Mouse (Mus musculus) forebrain, embryonic 11.5 days (tissue): ENCODE results near the gene Capzb. TPM values are rescaled to one million over a fixed set of nuclear protein-coding genes. Genes with fewer than 3 reads are reported as not detected.

ENCODE experiments used
- ATAC-seq: fragments of 200-750 bp; cut with Nextera tagmentation; replicated peaks from 2 replicates; pipeline ENCODE4 v1.8.0; 2017; ENCODE audit warnings: moderate TSS enrichment; ENCODE audit not compliant: low FRiP score
- DNase-seq: peaks from one replicate; pipeline ENCODE4 v3.0.0-alpha.2; 2017; ENCODE audit warnings: low spot score
- H3K27ac ChIP-seq: fragments of 300-500 bp; sonication (generic); 2 replicates; pipeline ENCODE4 v1.5.1; 2014; ENCODE audit warnings: low read depth, low read length
- H3K27me3 ChIP-seq: fragments of 300-500 bp; sonication (generic); 2 replicates; pipeline ENCODE4 v1.6.1; 2014; ENCODE audit warnings: mild to moderate bottlenecking, low read length, mixed read lengths; ENCODE audit not compliant: control insufficient read depth, insufficient read depth
- H3K36me3 ChIP-seq: fragments of 300-500 bp; sonication (generic); 2 replicates; pipeline ENCODE4 v1.6.1; 2014; ENCODE audit warnings: mild to moderate bottlenecking, low read length, moderate library complexity, mixed read lengths; ENCODE audit not compliant: control insufficient read depth, insufficient read depth
- H3K4me1 ChIP-seq: fragments of 300-500 bp; sonication (generic); replicated peaks from 2 replicates; pipeline ENCODE4 v1.6.1; 2014; ENCODE audit warnings: low read length, mixed read lengths; ENCODE audit not compliant: control insufficient read depth, insufficient read depth
- H3K4me2 ChIP-seq: fragments of 300-500 bp; sonication (generic); 2 replicates; pipeline ENCODE4 v1.6.1; 2014; ENCODE audit warnings: low read depth, mild to moderate bottlenecking, low read length, moderate library complexity, mixed read lengths; ENCODE audit not compliant: severe bottlenecking
- H3K4me3 ChIP-seq: fragments of 300-500 bp; sonication (generic); 2 replicates; pipeline ENCODE4 v1.5.1; 2014; ENCODE audit warnings: low read depth, low read length
- H3K9ac ChIP-seq: fragments of 300-500 bp; sonication (generic); 2 replicates; pipeline ENCODE4 v1.6.1; 2014; ENCODE audit warnings: low read length
- H3K9me3 ChIP-seq: fragments of 300-500 bp; sonication (generic); 2 replicates; pipeline ENCODE4 v1.6.1; 2016; ENCODE audit warnings: low read length, mixed read lengths; ENCODE audit not compliant: control insufficient read depth
- whole genome bisulfite sequencing: fragments of 180-500 bp; shearing (Covaris S2); extraction: QIAGEN DNeasy Blood & Tissue Kit; methylation state at CpG from one replicate; pipeline ENCODE4 v1.1.7; 2014; 5-methylcytosine and 5-hydroxymethylcytosine counted together
- polyA plus RNA-seq: library from polyadenylated mRNA; unstranded; fragments of >200 nt; fragmentation: Nextera tagmentation; extraction: Ambion mirVana; gene quantifications from 2 replicates; pipeline ENCODE4 v1.2.1, GENCODE M21; 2014

The Capzb gene
- polyA plus RNA-seq, 1 experiment from 2014 or later = 238 TPM

DNA sequence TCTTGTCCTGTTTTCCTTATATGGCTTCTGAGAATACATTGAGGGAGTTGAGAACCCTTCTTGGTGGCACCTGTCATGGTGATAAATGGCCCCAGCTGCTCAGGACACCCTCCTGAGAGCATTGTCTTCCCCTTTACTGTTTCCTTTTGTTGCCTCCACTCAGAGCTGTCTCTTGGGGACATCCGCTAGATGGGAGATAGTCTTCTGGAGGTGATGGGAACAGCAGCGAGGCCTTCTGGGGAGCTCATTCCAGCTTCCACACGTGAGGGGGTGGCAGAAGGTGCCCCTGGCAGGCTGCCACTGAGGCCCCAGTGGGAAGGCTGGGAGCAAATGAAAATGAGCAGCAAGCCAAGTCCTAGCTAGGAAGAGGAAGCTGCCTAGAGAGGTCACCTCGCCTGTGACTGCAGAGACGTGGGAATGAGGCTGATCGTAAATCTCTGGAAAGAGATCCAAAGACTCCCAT is 90.3 kb downstream of the Capzb start:
- H3K27ac ChIP-seq = no peak overlapping the region
- H3K4me2 ChIP-seq = no peak overlapping the region
- H3K4me3 ChIP-seq = no peak overlapping the region
- no peak for DNase-seq
- no peaks in the 10 kb centered on the region for H3K9me3 ChIP-seq
- H3K4me1 ChIP-seq = no peaks in the 10 kb centered on the region
- peaks cover 5% of the 10 kb centered on the region; the same call in 1 of the 2 replicates for H3K36me3 ChIP-seq
- no peak overlapping the region for H3K9ac ChIP-seq
- H3K27me3 ChIP-seq = no peaks in the 10 kb centered on the region
- ATAC-seq = no peak
- WGBS = 89% methylated on average over 6 of the region's 6 CpGs

DNA sequence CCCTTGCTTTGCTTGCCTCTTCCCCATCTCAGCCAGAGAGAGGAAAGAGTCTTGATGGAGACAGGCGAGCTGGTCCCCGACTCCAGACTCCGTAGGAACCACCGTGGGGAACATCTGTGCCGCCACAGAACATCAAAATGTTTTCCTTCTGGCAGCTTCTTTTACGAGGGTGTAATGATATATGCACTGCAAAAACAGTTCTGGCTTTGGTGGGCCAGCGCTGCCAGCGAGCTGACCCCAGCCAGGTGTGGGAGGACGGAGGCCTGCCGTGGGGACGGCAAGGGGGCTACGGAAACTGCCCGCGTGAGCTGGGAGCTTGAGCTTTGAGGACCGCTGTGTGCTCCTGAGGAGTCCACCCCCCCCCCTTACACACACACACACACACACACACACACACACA is 92.2 kb downstream of the Capzb start:
- H3K36me3 ChIP-seq = peaks cover 5% of the 10 kb centered on the region; the same call in 1 of the 2 replicates
- 92% methylated on average over 15 of the region's 15 CpGs for WGBS

DNA sequence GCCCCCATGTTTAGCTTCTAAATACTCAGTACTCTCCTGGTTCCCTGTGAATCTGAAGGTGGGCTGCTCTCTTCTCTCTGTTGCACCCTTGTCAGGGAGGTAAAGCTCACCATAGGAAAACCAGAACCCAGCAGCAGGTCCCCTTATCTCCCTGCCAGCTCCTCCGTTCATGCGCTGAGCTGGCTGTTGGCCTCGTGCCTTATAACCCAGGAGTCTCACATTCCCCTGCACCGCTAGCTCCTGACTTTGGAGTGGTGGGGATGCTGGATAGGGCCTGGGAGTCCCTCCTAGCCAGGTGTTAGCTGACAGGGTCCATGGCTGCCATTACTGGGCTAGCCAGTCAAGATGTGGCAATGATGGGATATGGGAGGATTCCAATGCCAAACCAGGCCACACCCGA is 93.5 kb downstream of the Capzb start:
- 91% methylated on average over 5 of the region's 5 CpGs for WGBS
- H3K27me3 ChIP-seq = no peaks in the 10 kb centered on the region
- peaks cover 2% of the 10 kb centered on the region; the same call in 1 of the 2 replicates for H3K36me3 ChIP-seq
- H3K27ac ChIP-seq = no peak overlapping the region
- no peaks in the 10 kb centered on the region for H3K9me3 ChIP-seq
- no peaks in the 10 kb centered on the region for H3K4me1 ChIP-seq
- DNase-seq = no peak
- H3K4me3 ChIP-seq = no peak overlapping the region
- no peak for ATAC-seq
- H3K9ac ChIP-seq = no peak overlapping the region
- H3K4me2 ChIP-seq = no peak overlapping the region

More for the DNA sequence above, 92.2 kb downstream of the Capzb start:
- Histone ChIP-seq H3K9me3 (no peaks in the 10 kb centered on the region), H3K9ac (no peak overlapping the region), H3K4me3 (no peak overlapping the region), H3K4me2 (no peak overlapping the region), H3K4me1 (no peaks in the 10 kb centered on the region), H3K27me3 (no peaks in the 10 kb centered on the region), H3K27ac (no peak overlapping the region)
- ATAC-seq (no peak), DNase-seq (no peak)

DNA sequence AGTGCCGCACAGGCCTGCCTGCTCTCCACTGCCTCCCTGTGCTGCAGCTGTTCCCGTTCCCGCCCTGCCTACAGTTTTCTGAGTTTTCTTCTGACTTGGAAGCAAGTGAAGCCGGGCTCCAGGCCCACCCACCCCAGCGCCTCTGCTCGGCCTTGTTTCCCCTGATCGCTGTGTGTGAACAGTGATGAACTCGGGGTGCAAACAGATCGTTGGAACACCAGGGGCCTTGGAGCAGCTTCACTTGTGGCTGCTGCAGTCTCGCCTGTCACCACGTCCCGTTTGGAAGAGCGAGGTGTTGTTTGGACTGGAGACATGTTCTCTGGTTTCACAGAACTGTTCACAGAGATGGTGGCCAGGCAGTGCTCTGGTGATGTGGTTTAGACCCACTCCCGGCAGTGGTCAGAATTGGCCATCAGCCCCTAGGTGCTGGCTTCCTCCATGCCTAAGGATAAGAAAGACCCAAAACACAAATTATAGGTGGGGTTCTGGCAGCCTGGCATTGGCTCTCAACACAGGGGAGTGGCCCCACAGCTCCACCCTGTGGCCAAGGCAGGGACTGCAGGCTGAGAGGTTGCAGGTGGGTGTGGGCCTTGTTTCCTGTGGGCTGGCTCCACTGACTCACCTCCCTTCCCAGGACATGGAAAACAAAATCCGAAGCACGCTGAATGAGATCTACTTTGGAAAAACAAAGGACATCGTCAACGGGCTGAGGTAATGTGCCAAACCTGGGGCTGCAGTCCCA is 94.6 kb downstream of the Capzb start:
- Histone ChIP-seq H3K9ac (no peak overlapping the region), H3K27me3 (no peaks in the 10 kb centered on the region), H3K36me3 (peaks cover 2% of the 10 kb centered on the region; the same call in 1 of the 2 replicates), H3K4me2 (no peak overlapping the region), H3K9me3 (no peaks in the 10 kb centered on the region), H3K27ac (no peak overlapping the region), H3K4me1 (no peaks in the 10 kb centered on the region), H3K4me3 (no peak overlapping the region)
- ATAC-seq (no peak; the same call in 1 of the 2 replicates), DNase-seq (peak; percentile 89)
- WGBS = 84% methylated on average over 18 of the region's 18 CpGs

DNA sequence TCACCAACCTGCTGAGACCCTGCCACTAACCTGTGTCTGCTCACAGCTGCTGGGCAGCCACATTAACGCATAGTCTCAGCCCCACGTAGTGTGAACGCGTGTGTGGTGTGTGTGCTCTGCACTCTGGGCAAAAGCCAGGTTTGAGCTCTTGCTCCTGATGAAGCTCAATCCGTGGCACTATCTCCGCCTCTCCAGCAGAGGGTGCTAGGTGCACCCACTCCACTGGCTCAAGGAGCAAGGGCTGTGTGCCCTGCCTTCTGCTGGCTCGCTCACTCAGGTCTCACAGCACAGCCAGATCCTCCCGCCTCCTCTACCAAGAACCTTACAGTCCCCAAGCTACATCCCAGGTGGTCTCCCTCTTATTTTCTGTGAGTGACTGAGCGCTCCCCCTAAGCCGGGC is 96.3 kb downstream of the Capzb start:
- no peak overlapping the region for H3K9ac ChIP-seq
- ATAC-seq = peak; percentile 27; the same call in 1 of the 2 replicates
- peak; percentile 70 for DNase-seq
- no peak overlapping the region for H3K4me3 ChIP-seq
- peaks cover 2% of the 10 kb centered on the region; the same call in 1 of the 2 replicates for H3K36me3 ChIP-seq
- no peaks in the 10 kb centered on the region for H3K4me1 ChIP-seq
- WGBS = 66% methylated on average over 10 of the region's 10 CpGs
- H3K27me3 ChIP-seq = no peaks in the 10 kb centered on the region
- no peak overlapping the region for H3K27ac ChIP-seq
- H3K9me3 ChIP-seq = no peaks in the 10 kb centered on the region
- H3K4me2 ChIP-seq = no peak overlapping the region

DNA sequence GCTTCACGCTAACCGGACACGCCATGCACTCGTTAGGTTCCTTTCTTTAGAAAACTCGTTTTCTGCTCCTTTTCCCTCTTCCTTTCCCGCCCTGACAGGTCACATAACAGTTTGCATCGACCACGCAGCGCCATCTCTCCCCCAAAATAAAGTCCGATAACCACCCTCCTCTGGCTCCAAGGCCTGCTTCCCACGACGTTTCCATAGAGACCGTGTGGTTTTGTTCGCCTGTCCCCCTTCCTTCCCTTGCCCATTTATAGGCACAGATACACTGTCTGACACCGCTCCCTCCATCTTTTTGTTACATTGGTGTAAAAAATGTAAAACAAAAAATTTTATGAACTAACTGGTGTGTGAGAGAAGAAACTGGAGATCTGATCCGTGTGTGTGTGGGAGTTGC is 98.4 kb downstream of the Capzb start:
- Histone ChIP-seq H3K27me3 (no peaks in the 10 kb centered on the region), H3K4me2 (no peak overlapping the region), H3K4me1 (no peaks in the 10 kb centered on the region), H3K4me3 (no peak overlapping the region), H3K9me3 (no peaks in the 10 kb centered on the region), H3K27ac (no peak overlapping the region), H3K9ac (no peak overlapping the region), H3K36me3 (peaks cover 2% of the 10 kb centered on the region; the same call in 1 of the 2 replicates)
- ATAC-seq (no peak), DNase-seq (no peak)
- 86% methylated on average over 16 of the region's 16 CpGs for WGBS

DNA sequence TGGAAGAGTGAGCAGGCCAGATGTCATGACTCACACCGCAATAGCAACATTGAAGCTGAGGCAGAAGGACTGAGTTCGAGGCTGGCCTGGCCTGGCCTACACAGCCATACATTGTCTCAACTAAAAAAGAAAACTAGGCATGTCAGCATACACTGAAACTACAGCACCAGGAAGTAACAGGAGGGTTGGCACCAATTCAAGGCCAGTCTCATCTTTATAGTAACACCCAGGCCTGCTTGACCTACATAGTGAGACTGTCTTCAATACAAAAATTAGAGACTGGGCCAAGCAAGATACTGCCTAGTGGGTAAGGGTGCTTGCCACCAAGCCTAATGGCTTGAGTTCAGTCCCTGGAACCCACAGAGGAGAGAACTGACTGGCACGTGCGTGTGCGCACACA is 99.3 kb downstream of the Capzb start:
- DNase-seq = no peak
- Histone ChIP-seq H3K4me2 (no peak overlapping the region), H3K4me1 (no peaks in the 10 kb centered on the region), H3K9me3 (no peaks in the 10 kb centered on the region), H3K27me3 (no peaks in the 10 kb centered on the region), H3K9ac (no peak overlapping the region), H3K27ac (no peak overlapping the region), H3K36me3 (peaks cover 2% of the 10 kb centered on the region; the same call in 1 of the 2 replicates), H3K4me3 (no peak overlapping the region)
- no peak for ATAC-seq
- 95% methylated on average over 5 of the region's 5 CpGs for WGBS

DNA sequence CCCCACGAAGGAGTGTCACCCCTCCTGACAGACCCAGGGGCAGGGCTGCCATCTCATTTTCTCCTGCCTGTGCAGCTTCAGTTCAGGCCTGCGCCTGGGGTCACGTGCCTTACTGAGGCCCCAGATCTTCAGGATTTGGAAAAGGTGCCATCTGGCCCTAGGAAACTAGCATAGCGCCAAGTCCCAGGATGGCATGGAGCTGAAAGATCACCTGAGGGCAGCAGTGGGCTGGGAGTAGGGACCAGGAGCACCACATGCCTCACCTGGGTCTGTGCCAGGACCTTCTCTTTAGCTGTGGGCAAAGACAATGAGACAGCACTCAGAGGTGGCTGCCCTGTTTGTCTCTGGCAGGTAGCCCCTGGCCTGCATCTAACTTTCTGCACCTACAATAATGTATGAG is 104.9 kb downstream of the Capzb start:
- Histone ChIP-seq H3K9me3 (no peaks in the 10 kb centered on the region), H3K27me3 (no peaks in the 10 kb centered on the region), H3K4me1 (no peaks in the 10 kb centered on the region), H3K9ac (no peak overlapping the region), H3K27ac (no peak overlapping the region), H3K36me3 (no peaks in the 10 kb centered on the region), H3K4me3 (no peak overlapping the region), H3K4me2 (no peak overlapping the region)
- DNase-seq (no peak), ATAC-seq (no peak)
- 95% methylated on average over 4 of the region's 4 CpGs for WGBS
